Mouse (Mus musculus) cerebellum, adult 2 months (tissue): ENCODE measurements around the gene Myf6.

Experiments
- CTCF ChIP-seq: fragments of 200-500 bp; IDR thresholded peaks from 2 replicates; pipeline ENCODE4 v1.5.1; 2011; ENCODE audit warnings: low read depth, mild to moderate bottlenecking, control low read depth, low read length, moderate library complexity, borderline replicate concordance; ENCODE audit not compliant: insufficient read depth
- POLR2A ChIP-seq: fragments of 200-500 bp; IDR thresholded peaks from 2 replicates; pipeline ENCODE4 v1.6.1; 2011; ENCODE audit warnings: low read length, control low read depth, borderline replicate concordance; ENCODE audit not compliant: insufficient read depth

- TF ChIP-seq CTCF: no peak
- no peak for TF ChIP-seq POLR2A
These were observed 1.5 kb downstream of the Myf6 start for GRCm38 (mm10) chr10:107492867-107493579.
